ENCODE assay signal across 8 mouse cellular contexts in genomic region chr15:93518143-93518902, GRCm38 (mm10).
A peak's percentile ranks its signal among the peaks of the same experiment; 100 is the strongest.
DNase-seq lines count a peak whose midpoint lies in the region; ATAC-seq and TF ChIP-seq lines count a peak whose summit lies in the region.

No protein-coding gene starts in this region.

- H3K4me3 ChIP-seq in cortical plate, adult 2 months (ENCODE audit: insufficient read depth, low read length): peak overlapping the region; percentile 46
- peak overlapping the region; percentile 68 to 92 for H3K4me3 ChIP-seq in heart, embryonic 14.5 days (ENCODE audit: control insufficient read depth in 1 of 2, insufficient read depth in 1 of 2, low read depth in 1 of 2, low read length in 2 of 2)
- H3K4me3 ChIP-seq in kidney, postnatal 0 days (replicated peaks; ENCODE audit: low read depth, low read length): peak overlapping the region; percentile 65

- H3K4me1 ChIP-seq in cortical plate, adult 2 months (ENCODE audit: control insufficient read depth, insufficient read depth, low read length): peaks cover 10% of the 10 kb centered on the region
- peaks cover 36 to 65% of the 10 kb centered on the region in 2 experiments for H3K4me1 ChIP-seq in heart, embryonic 14.5 days (ENCODE audit: control insufficient read depth in 2 of 2, insufficient read depth in 2 of 2, low read length in 2 of 2)
- H3K4me1 ChIP-seq in kidney, postnatal 0 days (replicated peaks; ENCODE audit: insufficient read depth, low read length): peaks cover 10% of the 10 kb centered on the region

- H3K36me3 ChIP-seq in heart, embryonic 14.5 days (ENCODE audit: control insufficient read depth, insufficient read depth, low read length): no peaks in the 10 kb centered on the region
- no peaks in the 10 kb centered on the region for H3K36me3 ChIP-seq in kidney, postnatal 0 days (ENCODE audit: insufficient read depth, low read length)

- H3K9me3 ChIP-seq in heart, embryonic 14.5 days (ENCODE audit: control insufficient read depth, low read length): no peaks in the 10 kb centered on the region
- H3K9me3 ChIP-seq in kidney, postnatal 0 days (replicated peaks; ENCODE audit: low read length): no peaks in the 10 kb centered on the region

- DNase-seq in ZHBTc4 (ENCODE audit: low read depth, low spot score): peak; percentile 57
- DNase-seq in kidney, postnatal 0 days (ENCODE audit: low spot score): peak; percentile 76
- peak; percentile 49 to 56 for DNase-seq in lung, postnatal 4 days
- DNase-seq in urinary bladder, postnatal 4 days (ENCODE audit: low spot score in 2 of 2): no peak
- no peak for DNase-seq in c-Kit-positive CD71-positive TER-119-positive erythroid progenitor cells, embryonic 14.5 days (ENCODE audit: low spot score)

- no peak for ATAC-seq in heart, embryonic 14.5 days (ENCODE audit: insufficient number of reproducible peaks, insufficient read depth, low FRiP score, low read depth)
- no peak for ATAC-seq in kidney, postnatal 0 days (replicated peaks; ENCODE audit: low FRiP score, low read depth)
- ATAC-seq in inflammation-experienced regulatory T-cells, adult 6 months: no peak

- WGBS in heart, embryonic 14.5 days: under 1% methylated on average over 23 of the region's 23 CpGs
- WGBS in kidney, postnatal 0 days: 4% methylated on average over 23 of the region's 23 CpGs

- H3K4me2 ChIP-seq in heart, embryonic 14.5 days (ENCODE audit: low read length): peak overlapping the region; percentile 89
- peak overlapping the region; percentile 93 for H3K4me2 ChIP-seq in kidney, postnatal 0 days (ENCODE audit: low read length)

- no peak for TF ChIP-seq POLR2A in cortical plate, adult 2 months (IDR thresholded peaks at IDR 0.05; ENCODE audit: extremely low read depth, insufficient read depth, low read length)

- peak overlapping the region; percentile 98 for H3K27ac ChIP-seq in cortical plate, adult 2 months (ENCODE audit: insufficient read depth, low read length)
- peak overlapping the region; percentile 99 to 100 for H3K27ac ChIP-seq in heart, embryonic 14.5 days (replicated peaks in 1 of 2; ENCODE audit: control insufficient read depth in 1 of 2, insufficient read depth in 1 of 2, low read depth in 2 of 2, low read length in 2 of 2)
- H3K27ac ChIP-seq in kidney, postnatal 0 days: peak overlapping the region; percentile 82

- H3K27me3 ChIP-seq in heart, embryonic 14.5 days (ENCODE audit: control insufficient read depth, insufficient read depth, low read length): no peaks in the 10 kb centered on the region
- H3K27me3 ChIP-seq in kidney, postnatal 0 days (ENCODE audit: insufficient read depth, low read length): no peaks in the 10 kb centered on the region

- TF ChIP-seq CTCF in cortical plate, adult 2 months (IDR thresholded peaks at IDR 0.05; ENCODE audit: extremely low read depth, insufficient read depth, low read length): no peak
- TF ChIP-seq CTCF in kidney, postnatal 0 days (IDR thresholded peaks at IDR 0.05; ENCODE audit: low read depth): no peak

- peak overlapping the region; percentile 97 for H3K9ac ChIP-seq in heart, embryonic 14.5 days (ENCODE audit: low read length)
- H3K9ac ChIP-seq in kidney, postnatal 0 days (ENCODE audit: low read depth, low read length): peak overlapping the region; percentile 73

Comparison
In these comparisons a context has a peak if more than half of its experiments do, and no peak if none do; other contexts are left out.
1. DNase-seq: peak in ZHBTc4 (single experiment), kidney, postnatal 0 days (single experiment) and lung, postnatal 4 days (2 of 2); none in urinary bladder, postnatal 4 days (0 of 2) and c-Kit-positive CD71-positive TER-119-positive erythroid progenitor cells, embryonic 14.5 days (single experiment).
2. Peak in every context shown above with its lines, with median percentiles within 50 percentile points of each other: H3K27ac ChIP-seq and H3K4me3 ChIP-seq.